Mouse (Mus musculus): ENCODE measurements around the gene Gdf5. TPM values are rescaled to one million over a fixed set of nuclear protein-coding genes. Genes with fewer than 3 reads are reported as not detected.

The Gdf5 gene
- polyA plus RNA-seq, 1 experiment: not detected

- TF ChIP-seq GATA1 (IDR thresholded peaks at IDR 0.05; ENCODE audit: low read length): no peak
Measured at GRCm38 (mm10) chr2:155947390-155948002, 2.3 kb upstream of the Gdf5 start.

GRCm38 (mm10) chr2:155946499-155946898, 1.3 kb upstream of the Gdf5 start:
- TF ChIP-seq GATA1 (IDR thresholded peaks at IDR 0.05; ENCODE audit: low read length): no peak

GRCm38 (mm10) chr2:155946069-155946468, 902 bp upstream of the Gdf5 start:
- TF ChIP-seq GATA1 (IDR thresholded peaks at IDR 0.05; ENCODE audit: low read length): no peak

- TF ChIP-seq GATA1 (IDR thresholded peaks at IDR 0.05; ENCODE audit: low read length): no peak
Measured at GRCm38 (mm10) chr2:155945580-155945979, 413 bp upstream of the Gdf5 start.

GRCm38 (mm10) chr2:155944685-155945084, 482 bp downstream of the Gdf5 start:
- no peak for TF ChIP-seq GATA1 (IDR thresholded peaks at IDR 0.05; ENCODE audit: low read length)

GRCm38 (mm10) chr2:155943463-155943862, 1.7 kb downstream of the Gdf5 start:
- no peak for TF ChIP-seq GATA1 (IDR thresholded peaks at IDR 0.05; ENCODE audit: low read length)

- TF ChIP-seq GATA1 (IDR thresholded peaks at IDR 0.05; ENCODE audit: low read length): no peak
Measured at GRCm38 (mm10) chr2:155941697-155942442, 3.3 kb downstream of the Gdf5 start.

- TF ChIP-seq GATA1 (IDR thresholded peaks at IDR 0.05; ENCODE audit: low read length): no peak
Measured at GRCm38 (mm10) chr2:155940681-155941080, 4.5 kb downstream of the Gdf5 start, which contains the start of gene Gm15557. Gm15557 (plus strand) TSS chr2:155940728.

GRCm38 (mm10) chr2:155939897-155940529, 5.2 kb downstream of the Gdf5 start:
- TF ChIP-seq GATA1 (IDR thresholded peaks at IDR 0.05; ENCODE audit: low read length): no peak

- no peak for TF ChIP-seq GATA1 (IDR thresholded peaks at IDR 0.05; ENCODE audit: low read length)
Measured at GRCm38 (mm10) chr2:155929531-155930442, 15.4 kb downstream of the Gdf5 start, which contains the start of gene Uqcc1. Uqcc1 (minus strand) TSS chr2:155930310.

GRCm38 (mm10) chr2:155928711-155929345, 16.3 kb downstream of the Gdf5 start:
- no peak for TF ChIP-seq GATA1 (IDR thresholded peaks at IDR 0.05; ENCODE audit: low read length)

GRCm38 (mm10) chr2:155923143-155923542, 22.0 kb downstream of the Gdf5 start:
- no peak for TF ChIP-seq GATA1 (IDR thresholded peaks at IDR 0.05; ENCODE audit: low read length)

GRCm38 (mm10) chr2:155914684-155915083, 30.5 kb downstream of the Gdf5 start:
- TF ChIP-seq GATA1 (IDR thresholded peaks at IDR 0.05; ENCODE audit: low read length): no peak

- no peak for TF ChIP-seq GATA1 (IDR thresholded peaks at IDR 0.05; ENCODE audit: low read length)
Measured at GRCm38 (mm10) chr2:155903632-155904008, 41.5 kb downstream of the Gdf5 start.
